Mouse (Mus musculus): ENCODE data around the gene Dnah17. TPM values are rescaled to one million over a fixed set of nuclear protein-coding genes. Genes with fewer than 3 reads are reported as not detected.

Gene Dnah17
- polyA plus RNA-seq, 1 experiment from 2014 or later = 0.23 TPM

GRCm38 (mm10) chr11:117982426-117982825 is 148.0 kb downstream of the Dnah17 start:
- ATAC-seq = no peak
- H3K4me1 ChIP-seq (ENCODE audit: control insufficient read depth, insufficient read depth, low read depth, low read length) = peaks cover 8% of the 10 kb centered on the region
- no peak overlapping the region for H3K4me3 ChIP-seq (ENCODE audit: low read length)
- no peak overlapping the region for H3K27ac ChIP-seq (ENCODE audit: low read depth, low read length)
- H3K9ac ChIP-seq (ENCODE audit: low read depth, low read length) = no peak overlapping the region
- no peak overlapping the region for H3K4me2 ChIP-seq (ENCODE audit: low read length)
- no peaks in the 10 kb centered on the region for H3K36me3 ChIP-seq (ENCODE audit: control insufficient read depth, insufficient read depth, low read length)
- no peaks in the 10 kb centered on the region for H3K27me3 ChIP-seq (replicated peaks; ENCODE audit: control insufficient read depth, insufficient read depth, low read length)
- 74% methylated on average over 5 of the region's 5 CpGs for WGBS
- no peaks in the 10 kb centered on the region for H3K9me3 ChIP-seq (ENCODE audit: control insufficient read depth, low read length)

DNA sequence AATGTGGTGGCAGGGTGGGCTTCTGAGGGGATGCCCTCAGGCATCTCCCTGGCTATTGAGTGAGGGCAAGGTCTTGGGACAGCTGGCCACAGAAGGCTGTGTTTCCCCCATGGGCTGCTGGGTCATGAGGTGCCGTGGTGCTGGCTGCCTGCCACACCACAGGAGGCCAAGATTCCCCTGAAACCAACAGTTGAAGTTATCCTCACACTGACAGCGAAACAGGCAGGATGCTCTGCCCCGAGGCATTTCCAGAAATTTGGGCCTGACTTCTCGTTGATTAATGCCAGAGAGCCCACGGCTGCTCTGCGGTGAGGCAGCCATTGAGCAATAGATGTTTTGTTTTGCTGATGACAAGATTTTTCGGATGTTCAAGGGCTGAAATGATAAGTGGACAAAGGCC is 151.0 kb downstream of the Dnah17 start:
- no peaks in the 10 kb centered on the region for H3K36me3 ChIP-seq (ENCODE audit: control insufficient read depth, insufficient read depth, low read length)
- whole genome bisulfite sequencing = 61% methylated on average over 7 of the region's 7 CpGs
- H3K4me2 ChIP-seq (ENCODE audit: low read length) = no peak overlapping the region
- H3K9ac ChIP-seq (ENCODE audit: low read depth, low read length) = no peak overlapping the region
- ATAC-seq = no peak
- H3K4me1 ChIP-seq (ENCODE audit: control insufficient read depth, insufficient read depth, low read depth, low read length) = peaks cover 10% of the 10 kb centered on the region
- H3K27me3 ChIP-seq (replicated peaks; ENCODE audit: control insufficient read depth, insufficient read depth, low read length) = no peaks in the 10 kb centered on the region
- H3K4me3 ChIP-seq (ENCODE audit: low read length) = no peak overlapping the region
- H3K27ac ChIP-seq (ENCODE audit: low read depth, low read length) = no peak overlapping the region
- no peaks in the 10 kb centered on the region for H3K9me3 ChIP-seq (ENCODE audit: control insufficient read depth, low read length)

DNA sequence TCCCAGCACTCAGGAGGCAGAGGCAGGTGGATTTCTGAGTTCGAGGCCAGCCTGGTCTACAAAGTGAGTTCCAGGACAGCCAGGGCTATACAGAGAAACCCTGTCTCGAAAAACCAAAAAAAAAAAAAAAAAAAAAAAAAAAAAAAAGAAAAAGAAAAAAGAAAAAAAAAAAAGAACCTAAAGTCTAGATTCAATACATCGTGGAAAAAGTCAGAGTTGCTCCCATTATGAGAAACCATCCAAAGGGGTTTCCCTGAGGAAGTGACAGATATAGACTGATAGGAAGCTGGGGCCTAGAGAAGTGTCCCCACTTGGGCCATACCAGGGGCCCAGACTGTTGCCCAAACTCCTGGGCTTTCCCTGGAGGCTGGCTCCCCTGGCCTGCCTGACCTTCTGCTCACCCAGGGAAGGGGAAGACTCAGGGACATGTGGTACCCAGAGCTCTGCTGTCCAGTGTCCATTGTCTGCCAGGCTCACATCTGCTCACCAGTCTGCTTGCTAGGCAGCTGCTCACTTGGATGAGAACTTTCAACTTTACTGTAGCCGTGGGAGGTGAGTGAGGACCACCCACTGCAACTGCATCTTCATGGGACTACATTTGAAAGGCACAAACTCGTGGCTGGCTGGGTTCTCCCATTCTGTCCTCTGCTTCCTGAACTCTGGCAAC is 152.6 kb downstream of the Dnah17 start:
- Histone ChIP-seq H3K9ac (ENCODE audit: low read depth, low read length) (no peak overlapping the region), H3K4me2 (ENCODE audit: low read length) (no peak overlapping the region), H3K27ac (ENCODE audit: low read depth, low read length) (no peak overlapping the region), H3K36me3 (ENCODE audit: control insufficient read depth, insufficient read depth, low read length) (no peaks in the 10 kb centered on the region), H3K27me3 (replicated peaks; ENCODE audit: control insufficient read depth, insufficient read depth, low read length) (peaks cover 3% of the 10 kb centered on the region; the same call in 1 of the 2 replicates), H3K4me3 (ENCODE audit: low read length) (no peak overlapping the region), H3K9me3 (ENCODE audit: control insufficient read depth, low read length) (no peaks in the 10 kb centered on the region), H3K4me1 (ENCODE audit: control insufficient read depth, insufficient read depth, low read depth, low read length) (peaks cover 10% of the 10 kb centered on the region)
- 52% methylated on average over 4 of the region's 5 CpGs for WGBS
- no peak for ATAC-seq

- peak; percentile 65 for ATAC-seq
- no peak overlapping the region for H3K9ac ChIP-seq (ENCODE audit: low read depth, low read length)
- peak overlapping the region; percentile 61; the same call in 1 of the 2 replicates for H3K27ac ChIP-seq (ENCODE audit: low read depth, low read length)
Measured at GRCm38 (mm10) chr11:117976081-117976582, 154.3 kb downstream of the Dnah17 start.

DNA sequence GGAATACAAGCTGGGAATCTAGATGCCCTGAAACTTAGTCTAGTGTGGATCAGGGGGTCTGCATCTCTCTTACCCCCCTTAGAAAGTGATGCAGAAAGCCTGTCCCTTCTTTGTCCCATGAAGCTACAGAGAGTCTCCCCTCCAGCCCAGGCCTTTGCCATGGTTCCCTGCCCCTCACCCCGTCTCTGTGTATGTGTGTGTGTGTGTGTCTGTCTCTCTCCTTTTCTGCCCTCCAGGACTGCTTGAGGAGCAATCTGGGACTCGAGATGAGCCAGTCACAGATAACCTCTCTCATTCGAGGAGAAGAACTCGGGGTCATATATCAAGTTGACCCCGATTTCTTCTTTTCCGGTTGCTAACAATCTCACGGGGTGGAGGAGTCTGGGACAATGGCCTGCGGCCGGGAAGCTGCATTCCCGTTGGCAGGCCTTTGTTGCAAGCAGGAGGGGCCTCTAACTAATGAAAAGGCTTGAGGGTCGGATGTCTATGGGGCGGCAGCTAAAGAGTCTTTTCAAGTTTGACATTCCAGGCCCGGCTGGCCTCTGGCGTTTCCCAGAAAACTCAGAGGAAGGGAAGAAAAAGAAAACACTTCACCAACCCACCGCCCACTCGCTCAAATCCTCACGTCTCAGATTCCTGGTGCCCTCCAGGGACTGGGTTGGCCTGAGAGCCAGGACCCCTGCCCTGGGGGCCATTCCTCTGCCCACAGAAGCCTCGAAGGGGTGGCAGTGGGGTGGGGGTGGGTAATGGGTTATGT is 155.0 kb downstream of the Dnah17 start:
- Histone ChIP-seq H3K4me2 (ENCODE audit: low read length) (no peak overlapping the region), H3K4me1 (ENCODE audit: control insufficient read depth, insufficient read depth, low read depth, low read length) (peaks cover 10% of the 10 kb centered on the region), H3K27me3 (replicated peaks; ENCODE audit: control insufficient read depth, insufficient read depth, low read length) (peaks cover 4% of the 10 kb centered on the region; the same call in 1 of the 2 replicates), H3K4me3 (ENCODE audit: low read length) (no peak overlapping the region), H3K9ac (ENCODE audit: low read depth, low read length) (no peak overlapping the region), H3K9me3 (ENCODE audit: control insufficient read depth, low read length) (no peaks in the 10 kb centered on the region), H3K36me3 (ENCODE audit: control insufficient read depth, insufficient read depth, low read length) (no peaks in the 10 kb centered on the region), H3K27ac (ENCODE audit: low read depth, low read length) (peak overlapping the region; percentile 61)
- ATAC-seq = 0 out of 2 replicates have a peak, but pooled peaks have one; percentile 17
- 6% methylated on average over 18 of the region's 18 CpGs for WGBS

More at GRCm38 (mm10) chr11:117976081-117976582, 154.3 kb downstream of the Dnah17 start:
- Histone ChIP-seq H3K27me3 (replicated peaks; ENCODE audit: control insufficient read depth, insufficient read depth, low read length) (peaks cover 4% of the 10 kb centered on the region; the same call in 1 of the 2 replicates), H3K36me3 (ENCODE audit: control insufficient read depth, insufficient read depth, low read length) (no peaks in the 10 kb centered on the region), H3K4me1 (ENCODE audit: control insufficient read depth, insufficient read depth, low read depth, low read length) (peaks cover 10% of the 10 kb centered on the region), H3K4me3 (ENCODE audit: low read length) (no peak overlapping the region), H3K4me2 (ENCODE audit: low read length) (no peak overlapping the region), H3K9me3 (ENCODE audit: control insufficient read depth, low read length) (no peaks in the 10 kb centered on the region)
- WGBS = 5% methylated on average over 8 of the region's 8 CpGs

DNA sequence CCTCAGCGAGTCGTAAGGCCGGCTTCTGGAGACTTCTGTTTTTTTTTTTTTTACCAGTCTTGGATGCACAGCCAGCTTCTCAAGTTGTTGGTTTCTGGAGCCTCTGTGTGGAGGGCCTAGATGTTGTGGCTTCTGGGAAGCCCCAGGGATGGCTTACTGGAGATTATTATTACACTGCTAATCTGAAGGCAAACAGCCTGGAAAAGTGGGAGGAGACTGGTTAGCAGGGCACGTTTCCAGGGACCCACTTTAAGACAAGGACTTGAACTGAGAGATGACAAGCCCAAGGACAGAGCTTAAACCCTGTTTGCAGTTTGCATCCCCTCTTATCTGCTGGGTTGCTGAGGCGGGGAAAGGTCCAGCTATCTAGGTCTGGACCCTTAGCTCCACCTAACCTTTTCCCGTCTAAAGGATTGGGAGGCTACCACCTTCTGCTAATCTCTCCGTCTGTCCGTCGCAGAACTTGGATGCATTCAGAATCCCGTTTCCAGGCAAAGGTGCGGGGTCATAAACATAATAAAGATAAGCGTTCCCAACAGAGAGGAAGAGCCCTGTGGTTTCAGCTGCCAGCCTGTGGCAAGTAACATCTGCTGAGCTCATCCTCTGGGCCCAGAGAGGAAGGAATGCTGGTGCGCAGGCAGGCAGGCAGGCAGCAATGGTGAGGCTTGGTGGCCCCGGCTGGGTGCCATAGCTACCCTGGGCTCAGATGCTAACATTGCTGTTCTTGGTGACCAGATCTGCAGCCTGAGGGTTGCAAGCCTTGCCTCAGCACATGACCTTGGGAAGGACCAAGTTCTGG is 155.9 kb downstream of the Dnah17 start:
- H3K4me1 ChIP-seq (ENCODE audit: control insufficient read depth, insufficient read depth, low read depth, low read length) = peaks cover 13% of the 10 kb centered on the region
- WGBS = 26% methylated on average over 14 of the region's 14 CpGs
- no peak overlapping the region for H3K4me2 ChIP-seq (ENCODE audit: low read length)
- H3K9me3 ChIP-seq (ENCODE audit: control insufficient read depth, low read length) = no peaks in the 10 kb centered on the region
- no peak overlapping the region for H3K4me3 ChIP-seq (ENCODE audit: low read length)
- H3K36me3 ChIP-seq (ENCODE audit: control insufficient read depth, insufficient read depth, low read length) = no peaks in the 10 kb centered on the region
- no peak overlapping the region for H3K9ac ChIP-seq (ENCODE audit: low read depth, low read length)
- no peak for ATAC-seq
- peaks cover 4% of the 10 kb centered on the region; the same call in 1 of the 2 replicates for H3K27me3 ChIP-seq (replicated peaks; ENCODE audit: control insufficient read depth, insufficient read depth, low read length)
- H3K27ac ChIP-seq (ENCODE audit: low read depth, low read length) = no peak overlapping the region

DNA sequence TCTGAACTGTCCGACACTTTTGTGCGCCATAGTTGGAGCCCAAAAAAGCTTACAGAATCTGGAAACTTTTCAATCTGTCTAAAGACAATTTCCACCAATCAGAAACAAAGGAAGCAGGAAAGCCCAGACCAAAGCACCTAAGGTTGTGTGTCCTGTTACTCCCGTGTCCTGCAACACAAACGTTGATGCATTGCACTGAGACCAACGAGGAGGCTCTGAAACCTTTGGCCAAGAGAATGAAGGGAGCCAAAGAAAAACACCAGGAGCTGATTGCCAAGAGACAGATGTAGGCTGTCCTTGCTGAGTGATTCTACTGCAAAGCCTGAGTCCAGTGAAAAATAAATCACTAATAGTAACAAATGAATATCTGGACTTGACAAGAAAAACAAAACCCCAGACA is 156.9 kb downstream of the Dnah17 start:
- H3K9ac ChIP-seq (ENCODE audit: low read depth, low read length) = no peak overlapping the region
- no peak overlapping the region for H3K4me2 ChIP-seq (ENCODE audit: low read length)
- no peak overlapping the region for H3K4me3 ChIP-seq (ENCODE audit: low read length)
- H3K36me3 ChIP-seq (ENCODE audit: control insufficient read depth, insufficient read depth, low read length) = no peaks in the 10 kb centered on the region
- no peak overlapping the region for H3K27ac ChIP-seq (ENCODE audit: low read depth, low read length)
- 41% methylated on average over 5 of the region's 5 CpGs for WGBS
- no peak for ATAC-seq
- peaks cover 13% of the 10 kb centered on the region for H3K4me1 ChIP-seq (ENCODE audit: control insufficient read depth, insufficient read depth, low read depth, low read length)
- peaks cover 4% of the 10 kb centered on the region; the same call in 1 of the 2 replicates for H3K27me3 ChIP-seq (replicated peaks; ENCODE audit: control insufficient read depth, insufficient read depth, low read length)
- no peaks in the 10 kb centered on the region for H3K9me3 ChIP-seq (ENCODE audit: control insufficient read depth, low read length)

DNA sequence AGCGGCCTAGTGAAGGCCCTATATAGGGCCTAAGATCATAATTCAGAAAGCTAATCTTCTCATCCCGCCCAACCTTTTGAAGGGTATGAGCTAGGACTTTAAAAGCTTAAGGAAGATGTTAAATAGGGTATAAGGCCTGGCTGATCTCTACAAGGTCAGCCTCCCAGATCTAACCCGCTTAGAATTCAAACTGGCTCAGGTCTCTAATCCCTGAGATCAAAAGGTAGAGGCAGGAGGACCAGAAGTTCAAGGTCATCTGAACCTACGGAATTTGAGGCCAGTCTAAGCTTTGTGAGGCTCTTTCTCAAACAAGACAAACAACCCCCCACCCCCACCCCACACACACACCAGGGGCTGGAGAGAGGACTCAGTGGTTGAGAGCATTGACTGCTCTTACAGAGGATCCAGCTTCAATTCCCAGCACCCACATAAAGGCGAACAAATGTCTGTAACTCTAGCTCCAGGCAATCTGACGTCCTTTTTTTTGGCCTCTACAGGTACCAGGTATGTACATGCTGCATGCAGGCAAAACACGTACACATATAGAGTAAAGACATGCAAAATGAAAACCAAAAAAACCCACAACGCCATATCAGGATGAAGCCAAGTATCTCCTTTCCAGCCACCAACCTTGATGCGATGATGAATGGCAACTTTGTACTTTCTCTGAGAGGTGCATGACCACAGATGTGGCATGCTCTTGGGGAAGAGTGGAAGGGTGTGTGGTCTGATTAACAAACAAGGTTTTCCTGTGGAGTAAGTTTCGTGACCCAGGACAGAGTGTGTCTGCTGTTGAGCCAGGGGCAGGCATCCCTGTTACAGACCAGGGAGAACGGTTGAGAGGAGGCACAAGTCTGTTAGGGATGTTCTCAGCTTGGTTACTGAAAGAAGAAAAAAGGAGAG is 157.5 kb downstream of the Dnah17 start:
- WGBS = 68% methylated on average over 11 of the region's 11 CpGs
- H3K4me1 ChIP-seq (ENCODE audit: control insufficient read depth, insufficient read depth, low read depth, low read length) = peaks cover 18% of the 10 kb centered on the region
- no peak overlapping the region for H3K9ac ChIP-seq (ENCODE audit: low read depth, low read length)
- H3K9me3 ChIP-seq (ENCODE audit: control insufficient read depth, low read length) = no peaks in the 10 kb centered on the region
- no peak overlapping the region for H3K27ac ChIP-seq (ENCODE audit: low read depth, low read length)
- no peak for ATAC-seq
- H3K27me3 ChIP-seq (replicated peaks; ENCODE audit: control insufficient read depth, insufficient read depth, low read length) = peaks cover 4% of the 10 kb centered on the region; the same call in 1 of the 2 replicates
- no peak overlapping the region for H3K4me2 ChIP-seq (ENCODE audit: low read length)
- no peaks in the 10 kb centered on the region for H3K36me3 ChIP-seq (ENCODE audit: control insufficient read depth, insufficient read depth, low read length)
- H3K4me3 ChIP-seq (ENCODE audit: low read length) = no peak overlapping the region
